Mouse (Mus musculus): Measurements from ENCODE around the gene Slc22a30. TPM values are rescaled to one million over a fixed set of nuclear protein-coding genes. Genes with fewer than 3 reads are reported as not detected.

Gene Slc22a30
- total RNA-seq (2023): not detected in 4 replicates

GRCm38 (mm10) chr19:8405011-8405410 lies at the start of gene Slc22a30:
Gene Slc22a30, minus strand, starts transcription at chr19:8405111.

Other genes starting within 250 kb of the Slc22a30 start
- not detected in 4 replicates for gene Slc22a29, start 186.2 kb downstream of the Slc22a30 start, total RNA-seq (2023)
- gene Slc22a8, start 186.1 kb upstream of the Slc22a30 start, total RNA-seq (2023): not detected in 4 replicates
- not detected in 4 replicates for gene Slc22a6, start 212.9 kb upstream of the Slc22a30 start, total RNA-seq (2023)

All from B cell, adult 62 days (primary cell).